In the genomic region with DNA sequence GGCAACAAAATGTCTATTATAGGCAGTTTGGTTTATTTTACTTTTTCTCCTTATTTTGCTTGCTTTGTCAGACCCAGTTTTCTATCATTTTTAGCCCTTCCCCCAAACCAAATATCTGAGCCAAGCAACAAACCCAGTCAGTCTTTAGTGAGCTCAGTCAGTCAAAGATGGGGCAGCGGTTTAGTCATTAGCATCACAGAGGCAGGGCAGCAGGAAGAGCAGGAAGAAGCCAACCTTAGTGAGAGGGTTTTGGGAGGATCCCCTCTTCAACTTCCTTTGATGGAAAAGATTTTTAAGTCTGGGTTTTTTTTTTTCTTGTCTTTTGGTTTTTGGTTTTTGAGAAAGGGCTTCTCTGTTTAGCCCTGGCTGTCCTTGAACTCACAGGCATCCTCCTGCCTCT, we compare ENCODE assay signal across 21 mouse cellular contexts. TPM values are rescaled to one million over a fixed set of nuclear protein-coding genes. Genes with fewer than 3 reads are reported as not detected.
DNase-seq lines count a peak whose midpoint lies in the region; ATAC-seq lines count a peak whose summit lies in the region.
"Had no signal": no experiment of that assay in that cellular context is flagged by ENCODE, and none has a peak within 500 bp of the region (broad histone marks: within the 10 kb centered on the region; RNA-seq: fewer than 3 reads in every experiment).

No protein-coding gene starts in this region.

- peaks cover 61% of the 10 kb centered on the region for H3K4me1 ChIP-seq in forebrain, embryonic 15.5 days
- peaks cover 46% of the 10 kb centered on the region for H3K4me1 ChIP-seq in forebrain, embryonic 16.5 days (replicated peaks; ENCODE audit: control insufficient read depth, insufficient read depth, low read length)
- H3K4me1 ChIP-seq in hindbrain, embryonic 12.5 days, result peaks cover 47% of the 10 kb centered on the region

- H3K9ac ChIP-seq in forebrain, embryonic 15.5 days (replicated peaks), result no peak overlapping the region
- H3K9ac ChIP-seq in forebrain, embryonic 16.5 days (replicated peaks; ENCODE audit: low read depth, low read length), result no peak overlapping the region
- H3K9ac ChIP-seq in hindbrain, embryonic 12.5 days, result no peak overlapping the region
- H3K9ac ChIP-seq: embryonic facial prominence, embryonic 12.5 days; forebrain, embryonic 13.5 days; forebrain, postnatal 0 days had no signal

- H3K9me3 ChIP-seq in forebrain, embryonic 15.5 days, result no peaks in the 10 kb centered on the region
- H3K9me3 ChIP-seq in forebrain, embryonic 16.5 days (ENCODE audit: control insufficient read depth, low read length), result no peaks in the 10 kb centered on the region
- no peaks in the 10 kb centered on the region for H3K9me3 ChIP-seq in hindbrain, embryonic 12.5 days (replicated peaks)
- H3K9me3 ChIP-seq: embryonic facial prominence, embryonic 10.5 days; embryonic facial prominence, embryonic 12.5 days; forebrain, embryonic 13.5 days had no signal

- no peaks in the 10 kb centered on the region for H3K27me3 ChIP-seq in forebrain, embryonic 15.5 days
- no peaks in the 10 kb centered on the region for H3K27me3 ChIP-seq in forebrain, embryonic 16.5 days (replicated peaks; ENCODE audit: control insufficient read depth, insufficient read depth, low read length)
- peaks cover 29% of the 10 kb centered on the region for H3K27me3 ChIP-seq in hindbrain, embryonic 12.5 days
- H3K27me3 ChIP-seq: forebrain, embryonic 13.5 days had no signal

- H3K36me3 ChIP-seq in forebrain, embryonic 15.5 days, result no peaks in the 10 kb centered on the region
- no peaks in the 10 kb centered on the region for H3K36me3 ChIP-seq in forebrain, embryonic 16.5 days (ENCODE audit: control insufficient read depth, insufficient read depth)
- H3K36me3 ChIP-seq in hindbrain, embryonic 12.5 days, result no peaks in the 10 kb centered on the region
- H3K36me3 ChIP-seq: embryonic facial prominence, embryonic 10.5 days; embryonic facial prominence, embryonic 12.5 days had no signal

- H3K4me2 ChIP-seq in forebrain, embryonic 15.5 days (replicated peaks), result no peak overlapping the region
- no peak overlapping the region for H3K4me2 ChIP-seq in forebrain, embryonic 16.5 days (ENCODE audit: low read length)
- H3K4me2 ChIP-seq in hindbrain, embryonic 12.5 days (replicated peaks), result no peak overlapping the region
- H3K4me2 ChIP-seq: embryonic facial prominence, embryonic 12.5 days; forebrain, embryonic 13.5 days had no signal

- no peak for ATAC-seq in forebrain, embryonic 15.5 days (replicated peaks)
- no peak for ATAC-seq in forebrain, embryonic 16.5 days
- ATAC-seq in hindbrain, embryonic 12.5 days (ENCODE audit: low FRiP score), result no peak
- ATAC-seq: forebrain, embryonic 13.5 days; forebrain, postnatal 0 days had no signal

- H3K27ac ChIP-seq in forebrain, embryonic 15.5 days (replicated peaks), result 0 out of 2 replicates have a peak overlapping the region, but pooled peaks have one; percentile 64
- H3K27ac ChIP-seq in forebrain, embryonic 16.5 days (ENCODE audit: low read length), result no peak overlapping the region
- H3K27ac ChIP-seq in hindbrain, embryonic 12.5 days, result no peak overlapping the region
- H3K27ac ChIP-seq: embryonic facial prominence, embryonic 10.5 days; embryonic facial prominence, embryonic 12.5 days had no signal

- DNase-seq in ES-CJ7 (ENCODE audit: low read depth, low spot score) (peak; percentile 93), R1 (ENCODE audit: low read depth, low spot score) (peak; percentile 94)
- DNase-seq in B cell, adult 2 months, result no peak
- DNase-seq in layer of hippocampus, postnatal 14 days (ENCODE audit: low spot score in 2 of 2), result no peak
- DNase-seq: adrenal gland, adult 8-10 months; adrenal gland, postnatal 14 days; adrenal gland, postnatal 36 days; cerebellum, adult 11-12 months; cerebellum, adult 2 months; cerebellum, adult 9-10 months; cerebellum, postnatal 10 days; cerebellum, postnatal 25 days; forebrain, postnatal 0 days had no signal

- no peak overlapping the region for H3K4me3 ChIP-seq in forebrain, embryonic 15.5 days
- H3K4me3 ChIP-seq in forebrain, embryonic 16.5 days (replicated peaks; ENCODE audit: low read length), result no peak overlapping the region
- no peak overlapping the region for H3K4me3 ChIP-seq in hindbrain, embryonic 12.5 days
- H3K4me3 ChIP-seq: embryonic facial prominence, embryonic 10.5 days; embryonic facial prominence, embryonic 12.5 days; forebrain, embryonic 13.5 days had no signal

- WGBS in forebrain, embryonic 15.5 days, result 32% methylated on average over 1 of the region's 1 CpGs
- 36% methylated on average over 1 of the region's 1 CpGs for WGBS in forebrain, embryonic 16.5 days
- 44% methylated on average over 1 of the region's 1 CpGs for WGBS in hindbrain, embryonic 12.5 days

RNA-seq across cellular contexts. Expression of a gene that starts 10.8 kb away (rescaled TPM):
- polyA plus RNA-seq in forebrain, embryonic 15.5 days (2015; fragmentation: Nextera tagmentation; extraction: Ambion mirVana), result 10.2 and 11.2 TPM in 2 replicates
- 8.6 and 12.6 TPM in 2 replicates for polyA plus RNA-seq in forebrain, embryonic 16.5 days (2015; fragmentation: Nextera tagmentation; extraction: Ambion mirVana)
- 5.0 and 7.1 TPM in 2 replicates for polyA plus RNA-seq in hindbrain, embryonic 12.5 days (2016; fragmentation: Nextera tagmentation; extraction: Ambion mirVana)
- 1 to 10 TPM in 1 of 2 experiments, under 1 TPM in 1; 0.88 to 1.4 TPM for total RNA-seq in layer of hippocampus, postnatal 14 days (2021)
- total RNA-seq: MEL had no signal
- polyA plus RNA-seq: C2C12 had no signal

RNA-seq across cellular contexts. Expression of a gene that starts 25.9 kb away (rescaled TPM):
- polyA plus RNA-seq in forebrain, embryonic 15.5 days (2015; fragmentation: Nextera tagmentation; extraction: Ambion mirVana), result 243 and 249 TPM in 2 replicates
- polyA plus RNA-seq in forebrain, embryonic 16.5 days (2015; fragmentation: Nextera tagmentation; extraction: Ambion mirVana), result 257 and 284 TPM in 2 replicates
- 47.3 and 48.7 TPM in 2 replicates for polyA plus RNA-seq in hindbrain, embryonic 12.5 days (2016; fragmentation: Nextera tagmentation; extraction: Ambion mirVana)
- 100 to 1,000 TPM; 162 to 163 TPM for total RNA-seq in layer of hippocampus, postnatal 14 days (2021)
- polyA plus RNA-seq: C2C12 had no signal

Comparison
In these comparisons a context has a peak if more than half of its experiments do, and no peak if none do; other contexts are left out.
1. DNase-seq: peak in ES-CJ7 (single experiment) and R1 (single experiment); none in B cell, adult 2 months (0 of 2) and layer of hippocampus, postnatal 14 days (0 of 2).